Mouse (Mus musculus) neural tube, embryonic 12.5 days (tissue): Measurements from ENCODE around the gene Serpinb1a. TPM values are rescaled to one million over a fixed set of nuclear protein-coding genes. Genes with fewer than 3 reads are reported as not detected.

Source experiments
- ATAC-seq: fragments of 200-750 bp; cut with Nextera tagmentation; 2 replicates; pipeline ENCODE4 v1.8.0; 2017; ENCODE audit warnings: low read depth, mild to moderate bottlenecking, moderate TSS enrichment, moderate library complexity; ENCODE audit not compliant: low FRiP score
- H3K27ac ChIP-seq: fragments of 300-500 bp; sonication (generic); 2 replicates; pipeline ENCODE4 v1.5.1; 2016
- H3K27me3 ChIP-seq: fragments of 300-500 bp; sonication (generic); replicated peaks from 2 replicates; pipeline ENCODE4 v1.6.1; 2016; ENCODE audit warnings: mild to moderate bottlenecking
- H3K36me3 ChIP-seq: fragments of 300-500 bp; sonication (generic); 2 replicates; pipeline ENCODE4 v1.6.1; 2016; ENCODE audit warnings: mild to moderate bottlenecking
- H3K4me1 ChIP-seq: fragments of 300-500 bp; sonication (generic); 2 replicates; pipeline ENCODE4 v1.6.1; 2016
- H3K4me2 ChIP-seq: fragments of 300-500 bp; sonication (generic); replicated peaks from 2 replicates; pipeline ENCODE4 v1.6.1; 2016; ENCODE audit warnings: mild to moderate bottlenecking
- H3K4me3 ChIP-seq: fragments of 300-500 bp; sonication (generic); 2 replicates; pipeline ENCODE4 v1.5.1; 2016
- H3K9ac ChIP-seq: fragments of 300-500 bp; sonication (generic); 2 replicates; pipeline ENCODE4 v1.6.1; 2016; ENCODE audit warnings: mild to moderate bottlenecking
- H3K9me3 ChIP-seq: fragments of 300-500 bp; sonication (generic); 2 replicates; pipeline ENCODE4 v1.6.1; 2016; ENCODE audit warnings: mild to moderate bottlenecking
- WGBS: fragments of 180-500 bp; shearing (Covaris S2); methylation state at CpG from one replicate; pipeline ENCODE4 v1.1.7; 2016; 5-methylcytosine and 5-hydroxymethylcytosine counted together
- polyA plus RNA-seq: library from polyadenylated mRNA; unstranded; fragments of >200 nt; fragmentation: Nextera tagmentation; extraction: Ambion mirVana; gene quantifications from 2 replicates; pipeline ENCODE4 v1.2.1, GENCODE M21; 2016

Serpinb1a gene
- polyA plus RNA-seq, 1 experiment from 2014 or later = 2.3 TPM

- H3K27ac ChIP-seq = no peak overlapping the region
- no peaks in the 10 kb centered on the region for H3K36me3 ChIP-seq
- no peak overlapping the region for H3K9ac ChIP-seq
- WGBS = 73% methylated on average over 3 of the region's 3 CpGs
- no peaks in the 10 kb centered on the region for H3K9me3 ChIP-seq
- no peak for ATAC-seq
- no peaks in the 10 kb centered on the region for H3K4me1 ChIP-seq
- H3K4me2 ChIP-seq = no peak overlapping the region
- no peak overlapping the region for H3K4me3 ChIP-seq
- H3K27me3 ChIP-seq = no peaks in the 10 kb centered on the region
Observed at GRCm38 (mm10) chr13:32832776-32833175, 18.2 kb downstream of the Serpinb1a start.

- H3K27ac ChIP-seq = no peak overlapping the region
- H3K4me3 ChIP-seq = no peak overlapping the region
- no peaks in the 10 kb centered on the region for H3K36me3 ChIP-seq
- no peaks in the 10 kb centered on the region for H3K4me1 ChIP-seq
- H3K9ac ChIP-seq = no peak overlapping the region
- WGBS = 83% methylated on average over 3 of the region's 3 CpGs
- H3K4me2 ChIP-seq = no peak overlapping the region
- no peaks in the 10 kb centered on the region for H3K9me3 ChIP-seq
- no peaks in the 10 kb centered on the region for H3K27me3 ChIP-seq
- no peak for ATAC-seq
Observed at GRCm38 (mm10) chr13:32831505-32832273, 19.3 kb downstream of the Serpinb1a start.

DNA sequence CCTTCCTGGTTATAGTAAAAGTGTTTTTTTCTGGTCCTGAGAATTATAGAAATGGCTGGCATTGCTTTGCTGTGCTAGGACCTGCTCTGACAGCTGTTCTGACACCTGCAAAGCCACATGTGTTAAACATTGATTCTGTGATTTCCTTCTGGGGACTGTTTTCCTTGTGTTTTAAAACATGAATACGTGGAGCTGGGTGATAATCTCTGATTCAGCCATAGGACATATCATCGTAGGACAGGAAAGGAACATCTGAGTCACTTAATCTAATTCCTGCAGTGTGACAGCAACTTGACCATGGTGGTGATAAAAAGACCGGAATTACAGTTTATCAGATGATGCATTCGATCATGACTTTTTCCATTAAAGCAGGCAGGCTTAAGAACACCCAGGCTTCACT, 22.1 kb downstream of the Serpinb1a start:
- no peak overlapping the region for H3K4me2 ChIP-seq
- H3K4me1 ChIP-seq = no peaks in the 10 kb centered on the region
- no peaks in the 10 kb centered on the region for H3K36me3 ChIP-seq
- no peak overlapping the region for H3K4me3 ChIP-seq
- 89% methylated on average over 4 of the region's 4 CpGs for WGBS
- no peaks in the 10 kb centered on the region for H3K27me3 ChIP-seq
- H3K27ac ChIP-seq = no peak overlapping the region
- no peaks in the 10 kb centered on the region for H3K9me3 ChIP-seq
- ATAC-seq = no peak
- no peak overlapping the region for H3K9ac ChIP-seq

DNA sequence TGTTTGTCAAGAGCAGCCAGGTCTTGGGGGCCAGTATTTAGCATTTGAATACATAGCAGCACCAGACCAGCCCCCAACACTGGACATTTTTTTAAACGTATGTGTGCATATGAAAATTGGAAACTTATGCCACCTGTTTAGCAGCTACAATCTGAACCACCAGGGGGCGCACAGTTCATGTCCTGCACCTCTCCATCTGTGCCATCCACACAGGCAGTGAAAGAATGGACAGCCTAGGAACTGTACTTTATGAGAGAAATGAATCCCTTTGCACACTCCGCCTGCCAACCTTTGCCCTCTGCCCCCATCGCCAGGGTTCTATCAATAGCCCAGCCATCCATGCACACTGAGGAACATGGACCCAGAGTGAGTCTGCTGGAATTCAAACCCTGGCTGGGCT, 23.0 kb downstream of the Serpinb1a start:
- WGBS = 64% methylated on average over 4 of the region's 4 CpGs
- no peaks in the 10 kb centered on the region for H3K4me1 ChIP-seq
- 0 out of 2 replicates have a peak, but pooled peaks cover 5% of the 10 kb centered on the region for H3K36me3 ChIP-seq
- ATAC-seq = no peak
- H3K9me3 ChIP-seq = no peaks in the 10 kb centered on the region
- H3K9ac ChIP-seq = no peak overlapping the region
- H3K27me3 ChIP-seq = no peaks in the 10 kb centered on the region
- H3K4me3 ChIP-seq = no peak overlapping the region
- H3K27ac ChIP-seq = no peak overlapping the region
- H3K4me2 ChIP-seq = no peak overlapping the region

DNA sequence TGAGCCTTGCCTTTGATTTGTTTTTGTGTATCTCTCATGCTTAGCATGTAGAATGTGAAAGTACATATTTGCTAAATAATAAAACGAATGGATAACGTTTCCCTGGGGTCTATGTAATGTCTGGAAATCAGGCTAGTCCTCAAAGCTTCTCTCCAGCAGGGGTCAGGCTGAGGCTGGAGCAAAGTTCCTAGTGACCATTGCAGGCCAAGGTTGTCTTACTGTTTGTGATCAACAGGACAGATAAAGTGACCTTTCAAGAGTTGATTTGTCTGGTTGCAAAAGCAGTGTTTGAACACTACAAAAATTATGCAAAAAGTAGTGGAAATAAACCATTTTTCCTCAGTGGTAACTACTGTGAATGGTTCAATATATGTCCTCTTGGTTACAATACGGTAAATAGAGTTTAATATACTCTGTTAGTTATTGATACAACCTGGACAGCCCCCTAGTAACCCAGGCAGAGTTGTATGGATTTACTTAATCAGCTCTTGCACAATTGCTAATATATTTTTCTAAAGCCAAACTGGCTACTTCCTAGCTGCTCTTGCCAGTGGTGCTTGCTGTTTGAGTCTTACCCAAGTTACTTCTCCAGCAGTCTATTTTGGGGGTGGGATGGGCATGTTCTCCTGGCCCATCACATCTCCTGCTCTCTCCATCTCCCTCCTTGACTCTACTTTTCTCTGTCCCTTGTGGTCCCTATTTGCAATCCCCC, 23.7 kb downstream of the Serpinb1a start:
- no peak overlapping the region for H3K4me2 ChIP-seq
- H3K9ac ChIP-seq = no peak overlapping the region
- H3K4me3 ChIP-seq = no peak overlapping the region
- no peaks in the 10 kb centered on the region for H3K27me3 ChIP-seq
- no peak overlapping the region for H3K27ac ChIP-seq
- H3K36me3 ChIP-seq = peaks cover 5% of the 10 kb centered on the region; the same call in 1 of the 2 replicates
- no peaks in the 10 kb centered on the region for H3K9me3 ChIP-seq
- WGBS = 75% methylated on average over 3 of the region's 3 CpGs
- no peaks in the 10 kb centered on the region for H3K4me1 ChIP-seq
- no peak for ATAC-seq

- 92% methylated on average over 8 of the region's 8 CpGs for WGBS
- ATAC-seq = no peak
Observed at GRCm38 (mm10) chr13:32825546-32825945, 25.4 kb downstream of the Serpinb1a start.

DNA sequence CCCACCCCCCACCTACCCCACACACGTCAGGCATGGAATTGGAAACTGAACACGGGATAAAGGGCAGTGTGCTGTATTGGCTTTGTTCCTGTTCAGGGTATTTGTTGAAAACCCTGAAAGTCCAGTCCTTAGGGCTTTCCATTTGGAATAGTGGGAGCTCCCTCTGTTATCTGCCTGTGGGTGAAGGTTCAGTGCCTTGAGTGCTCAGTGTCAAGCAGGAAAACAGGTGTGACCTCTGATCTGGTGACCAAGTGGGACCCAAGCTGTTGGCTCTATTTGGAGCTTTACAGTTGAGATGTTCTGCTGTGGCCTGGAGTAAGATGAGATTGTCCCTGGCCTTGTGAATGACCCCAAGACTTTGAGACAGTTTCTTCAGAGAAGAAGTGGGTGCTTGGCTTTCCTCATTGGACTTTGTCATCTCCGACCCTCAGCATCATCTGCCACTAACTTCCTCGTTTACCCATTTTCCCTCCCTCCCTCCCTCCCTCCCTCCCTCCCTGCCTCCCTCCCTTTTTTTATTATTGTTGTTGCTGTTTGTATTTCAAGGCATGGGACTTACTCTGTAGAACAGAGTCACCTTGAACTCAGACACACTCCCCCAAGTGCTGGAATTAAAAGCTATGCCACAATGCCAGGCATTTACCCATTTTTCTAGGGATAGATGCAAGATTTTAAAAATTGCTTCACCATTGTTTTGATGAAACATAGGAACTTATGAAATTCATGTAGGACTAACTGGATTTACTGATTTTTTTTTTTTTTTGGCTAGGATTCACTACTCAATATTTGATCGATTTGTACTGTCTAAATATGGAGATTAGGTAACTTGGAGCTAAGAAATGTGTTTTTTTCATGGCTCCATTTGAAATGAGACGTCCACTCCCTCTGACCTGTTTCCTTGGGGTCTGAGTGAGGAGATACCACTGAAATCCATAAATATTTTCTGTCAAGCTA, 26.3 kb downstream of the Serpinb1a start:
- no peak for ATAC-seq
- Histone ChIP-seq H3K27me3 (no peaks in the 10 kb centered on the region), H3K9me3 (no peaks in the 10 kb centered on the region), H3K4me3 (no peak overlapping the region), H3K36me3 (peaks cover 20% of the 10 kb centered on the region), H3K4me1 (no peaks in the 10 kb centered on the region), H3K27ac (no peak overlapping the region), H3K4me2 (no peak overlapping the region), H3K9ac (no peak overlapping the region)
- 85% methylated on average over 6 of the region's 6 CpGs for WGBS

More at GRCm38 (mm10) chr13:32825546-32825945, 25.4 kb downstream of the Serpinb1a start:
- no peaks in the 10 kb centered on the region for H3K27me3 ChIP-seq
- H3K4me1 ChIP-seq = no peaks in the 10 kb centered on the region
- H3K9ac ChIP-seq = no peak overlapping the region
- H3K4me2 ChIP-seq = no peak overlapping the region
- H3K36me3 ChIP-seq = peaks cover 13% of the 10 kb centered on the region
- H3K27ac ChIP-seq = no peak overlapping the region
- H3K9me3 ChIP-seq = no peaks in the 10 kb centered on the region
- no peak overlapping the region for H3K4me3 ChIP-seq

DNA sequence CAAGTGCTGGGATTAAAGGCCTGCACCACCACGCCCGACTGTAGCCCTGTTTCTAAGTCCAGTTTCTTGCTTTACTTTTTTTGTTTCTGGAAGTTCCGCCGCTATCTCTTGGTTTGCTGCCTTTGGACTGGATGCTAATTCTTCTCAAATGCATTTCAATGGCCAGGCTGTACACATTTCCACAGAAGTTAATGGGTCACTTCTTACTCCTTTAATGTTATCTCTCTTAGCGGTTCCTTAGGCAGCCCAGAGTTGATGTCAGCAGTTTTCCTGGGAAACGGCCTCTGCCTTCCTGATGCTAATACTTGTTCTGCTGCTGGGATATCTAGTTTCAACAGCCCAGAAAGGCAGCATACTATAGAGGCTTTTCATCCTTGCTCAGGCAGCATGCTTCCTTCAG, 27.9 kb downstream of the Serpinb1a start:
- Histone ChIP-seq H3K9ac (no peak overlapping the region), H3K36me3 (peaks cover 34% of the 10 kb centered on the region), H3K9me3 (no peaks in the 10 kb centered on the region), H3K4me3 (no peak overlapping the region), H3K4me1 (no peaks in the 10 kb centered on the region), H3K27ac (no peak overlapping the region), H3K27me3 (no peaks in the 10 kb centered on the region), H3K4me2 (no peak overlapping the region)
- ATAC-seq = no peak
- WGBS = 86% methylated on average over 6 of the region's 6 CpGs

- H3K27ac ChIP-seq = no peak overlapping the region
- H3K4me2 ChIP-seq = no peak overlapping the region
- H3K9ac ChIP-seq = no peak overlapping the region
- no peak for ATAC-seq
- no peak overlapping the region for H3K4me3 ChIP-seq
- WGBS = 96% methylated on average over 4 of the region's 4 CpGs
- H3K27me3 ChIP-seq = no peaks in the 10 kb centered on the region
- H3K9me3 ChIP-seq = no peaks in the 10 kb centered on the region
- H3K4me1 ChIP-seq = no peaks in the 10 kb centered on the region
- peaks cover 45% of the 10 kb centered on the region for H3K36me3 ChIP-seq
Observed at GRCm38 (mm10) chr13:32821671-32822070, 29.3 kb downstream of the Serpinb1a start.

GRCm38 (mm10) chr13:32819926-32820325, 31.1 kb downstream of the Serpinb1a start:
- Histone ChIP-seq H3K36me3 (peaks cover 52% of the 10 kb centered on the region), H3K4me2 (no peak overlapping the region), H3K9me3 (no peaks in the 10 kb centered on the region), H3K4me1 (no peaks in the 10 kb centered on the region), H3K9ac (no peak overlapping the region), H3K4me3 (no peak overlapping the region), H3K27me3 (no peaks in the 10 kb centered on the region), H3K27ac (no peak overlapping the region)
- WGBS = 89% methylated on average over 5 of the region's 5 CpGs
- no peak for ATAC-seq

DNA sequence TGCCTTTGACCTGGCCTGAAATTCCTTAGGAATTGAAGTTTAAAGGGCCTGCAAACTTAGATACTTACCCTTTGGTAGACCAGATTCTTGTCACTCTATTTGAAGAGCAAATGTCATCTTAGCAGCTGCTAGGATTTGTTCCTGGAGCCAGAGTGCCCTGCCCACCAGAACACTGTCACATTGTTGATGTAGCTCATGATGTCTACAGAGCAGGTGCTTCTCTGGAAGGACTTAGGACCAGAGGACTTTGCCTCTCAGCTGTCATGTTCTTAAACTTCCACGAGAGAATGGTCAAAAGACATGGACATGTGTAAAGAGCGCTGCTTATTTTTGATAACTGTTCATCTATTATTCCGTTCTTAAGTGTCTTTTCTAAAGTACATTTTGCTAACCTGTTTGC, 31.7 kb downstream of the Serpinb1a start:
- no peak overlapping the region for H3K9ac ChIP-seq
- no peaks in the 10 kb centered on the region for H3K9me3 ChIP-seq
- no peak overlapping the region for H3K4me2 ChIP-seq
- H3K4me3 ChIP-seq = no peak overlapping the region
- H3K4me1 ChIP-seq = no peaks in the 10 kb centered on the region
- peaks cover 54% of the 10 kb centered on the region for H3K36me3 ChIP-seq
- 94% methylated on average over 3 of the region's 3 CpGs for WGBS
- no peaks in the 10 kb centered on the region for H3K27me3 ChIP-seq
- no peak for ATAC-seq
- no peak overlapping the region for H3K27ac ChIP-seq

DNA sequence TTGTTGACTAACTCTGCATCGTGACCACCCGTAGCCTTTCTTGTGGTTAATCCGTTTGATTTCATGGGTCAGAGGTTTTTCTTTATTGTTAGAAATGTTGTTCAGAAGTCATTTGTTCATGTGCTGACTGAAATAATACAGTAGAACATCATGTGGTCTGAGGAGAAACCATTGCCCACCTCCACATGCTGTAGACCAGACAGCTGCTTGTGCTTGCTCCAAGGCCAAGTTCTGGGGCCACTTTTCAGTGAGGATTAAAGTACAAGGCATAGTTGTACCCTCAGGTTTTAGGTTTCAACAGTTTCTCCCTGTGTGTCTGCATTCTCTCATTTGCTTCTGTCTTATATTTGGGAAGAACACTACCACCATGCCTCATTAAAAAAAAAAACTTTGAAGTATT, 43.4 kb downstream of the Serpinb1a start:
- peaks cover 17% of the 10 kb centered on the region for H3K4me1 ChIP-seq
- H3K9me3 ChIP-seq = no peaks in the 10 kb centered on the region
- peaks cover 25% of the 10 kb centered on the region for H3K36me3 ChIP-seq
- no peak overlapping the region for H3K4me2 ChIP-seq
- no peak overlapping the region for H3K27ac ChIP-seq
- no peaks in the 10 kb centered on the region for H3K27me3 ChIP-seq
- H3K9ac ChIP-seq = no peak overlapping the region
- no peak for ATAC-seq
- 82% methylated on average over 3 of the region's 3 CpGs for WGBS
- no peak overlapping the region for H3K4me3 ChIP-seq
